Mouse (Mus musculus): ENCODE measurements around the gene Bcl11a.

DNA sequence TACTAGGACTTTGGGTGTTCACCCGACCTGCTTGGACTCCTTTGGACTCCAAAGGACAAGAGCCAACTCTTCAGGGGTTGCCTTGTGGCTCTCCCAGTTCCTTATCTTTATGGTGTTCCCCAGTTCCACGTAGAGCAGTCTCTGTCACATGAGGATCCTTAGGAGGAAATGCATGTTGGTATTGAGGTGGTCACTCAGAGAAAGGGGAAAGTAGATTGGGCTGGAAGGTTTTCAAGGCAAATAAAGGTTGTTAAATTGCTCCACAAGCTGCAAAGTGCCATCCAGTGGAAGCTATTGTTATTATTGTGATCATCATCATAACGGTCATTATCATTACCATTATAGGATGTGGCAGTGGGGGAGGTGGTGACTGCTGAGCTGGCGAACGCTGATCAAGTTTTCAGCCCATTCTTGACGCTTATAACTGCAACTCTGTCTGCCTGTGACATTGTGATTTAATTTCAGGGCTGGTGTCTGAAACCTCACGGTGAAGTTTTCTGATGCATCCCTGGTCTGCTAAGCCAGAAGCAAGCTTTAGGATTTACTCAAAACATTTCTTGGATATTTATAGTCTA lies 52.4 kb downstream of the Bcl11a start:
- TF ChIP-seq CTCF (IDR thresholded peaks at IDR 0.05; ENCODE audit: low read depth, low read length) (no peak), POLR2A (IDR thresholded peaks at IDR 0.05; ENCODE audit: borderline replicate concordance, low read depth, low read length) (no peak)

Data from bone marrow macrophage, adult 2 months (primary cell).